Mouse (Mus musculus) liver, embryonic 16.5 days (tissue): ENCODE results near the gene Atp5mpl. TPM values are rescaled to one million over a fixed set of nuclear protein-coding genes. Genes with fewer than 3 reads are reported as not detected.
"Not testable (repeated sequence)": the region's sequence is repeated elsewhere in the genome, so short reads cannot be mapped to it uniquely, and the experiment has no call there.

Experiments used
- ATAC-seq: fragments of 200-750 bp; cut with Nextera tagmentation; 2 replicates; pipeline ENCODE4 v1.8.0; 2017; ENCODE audit warnings: low read depth, mild to moderate bottlenecking, moderate number of reproducible peaks, moderate library complexity
- H3K27ac ChIP-seq: fragments of 300-500 bp; sonication (generic); 2 replicates; pipeline ENCODE4 v1.5.1; 2014; ENCODE audit warnings: mild to moderate bottlenecking, low read length
- H3K27me3 ChIP-seq: fragments of 300-500 bp; sonication (generic); 2 replicates; pipeline ENCODE4 v1.6.1; 2014; ENCODE audit warnings: low read depth, low read length, mixed read lengths; ENCODE audit not compliant: control insufficient read depth, insufficient read depth
- H3K36me3 ChIP-seq: fragments of 300-500 bp; sonication (generic); 2 replicates; pipeline ENCODE4 v1.6.1; 2014; ENCODE audit warnings: mild to moderate bottlenecking; ENCODE audit not compliant: control insufficient read depth, insufficient read depth
- H3K4me1 ChIP-seq: fragments of 300-500 bp; sonication (generic); 2 replicates; pipeline ENCODE4 v1.6.1; 2014; ENCODE audit warnings: low read depth, low read length, mixed read lengths; ENCODE audit not compliant: control insufficient read depth
- H3K4me2 ChIP-seq: fragments of 300-500 bp; sonication (generic); 2 replicates; pipeline ENCODE4 v1.6.1; 2014; ENCODE audit warnings: low read depth, low read length, mixed read lengths
- H3K4me3 ChIP-seq: fragments of 300-500 bp; sonication (generic); 2 replicates; pipeline ENCODE4 v1.5.1; 2014; ENCODE audit warnings: low read depth, mild to moderate bottlenecking, low read length
- H3K9ac ChIP-seq: fragments of 300-500 bp; sonication (generic); 2 replicates; pipeline ENCODE4 v1.6.1; 2014; ENCODE audit warnings: low read depth, low read length
- H3K9me3 ChIP-seq: fragments of 300-500 bp; sonication (generic); replicated peaks from 2 replicates; pipeline ENCODE4 v1.6.1; 2016; ENCODE audit warnings: low read length; ENCODE audit not compliant: control insufficient read depth
- WGBS: fragments of 180-500 bp; shearing (Covaris S2); extraction: QIAGEN DNeasy Blood & Tissue Kit; methylation state at CpG from one replicate; pipeline ENCODE4 v1.1.7; 2014; ENCODE audit not compliant: insufficient replicate concordance; 5-methylcytosine and 5-hydroxymethylcytosine counted together
- polyA plus RNA-seq: library from polyadenylated mRNA; unstranded; fragments of >200 nt; fragmentation: Nextera tagmentation; extraction: Ambion mirVana; gene quantifications from 2 replicates; pipeline ENCODE4 v1.2.1, GENCODE M21; 2015

The Atp5mpl gene
- polyA plus RNA-seq, 1 experiment from 2014 or later, result 457 TPM

DNA sequence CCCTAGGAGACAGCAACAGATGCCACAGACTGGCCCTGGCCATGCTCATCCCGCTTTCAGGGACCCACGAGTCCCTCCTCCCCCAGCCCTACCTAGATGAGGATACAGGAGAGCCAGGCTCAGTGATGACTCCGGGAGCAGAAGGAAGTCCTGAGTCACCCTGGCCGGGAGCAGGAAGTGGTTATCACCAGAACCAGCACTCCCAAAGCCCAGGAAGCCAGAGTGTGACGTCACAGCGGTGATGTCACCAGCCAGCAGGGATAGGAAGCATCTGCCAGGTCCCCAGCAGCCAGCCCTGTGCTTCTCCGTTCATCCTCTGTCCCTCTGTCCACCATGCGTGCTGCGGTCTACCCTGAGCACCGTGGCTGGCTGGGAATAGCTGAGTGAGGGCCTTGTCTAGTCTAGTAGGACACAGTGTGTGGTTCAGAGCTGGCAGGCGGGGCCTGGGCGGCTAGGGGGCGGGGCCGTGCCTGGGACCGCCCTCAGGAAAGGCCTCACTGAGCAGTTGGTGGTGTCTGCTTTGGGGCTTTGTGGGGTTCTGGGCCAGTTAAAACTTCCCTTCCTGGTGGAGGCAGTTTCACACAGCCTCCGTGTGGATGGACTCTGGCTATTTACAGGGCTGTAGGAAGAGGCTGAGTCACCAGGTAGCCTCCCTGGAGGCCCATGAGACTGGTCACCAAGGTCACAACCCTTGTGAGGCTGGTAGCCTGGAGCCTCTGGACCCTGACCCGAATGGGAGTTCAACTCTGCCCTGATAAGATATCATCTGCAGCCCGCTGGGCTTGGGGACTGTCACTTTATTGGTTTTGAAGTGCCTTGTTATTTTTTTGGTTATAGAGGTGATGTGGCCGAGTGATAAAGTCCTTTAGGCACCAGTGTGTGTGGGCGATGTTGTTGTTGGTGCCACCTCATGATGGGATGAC lies 22.5 kb downstream of the Atp5mpl start:
- peak; percentile 72 for ATAC-seq
- Histone ChIP-seq H3K9ac (0 out of 2 replicates have a peak overlapping the region, but pooled peaks have one; percentile 12), H3K4me2 (peak overlapping the region; percentile 34), H3K27ac (peak overlapping the region; percentile 67), H3K4me1 (peaks cover 23% of the 10 kb centered on the region), H3K4me3 (peak overlapping the region; percentile 11)
- WGBS, result 6% methylated on average over 11 of the region's 20 CpGs
- H3K9me3 ChIP-seq, H3K27me3 ChIP-seq, H3K36me3 ChIP-seq: not testable (repeated sequence)

GRCm38 (mm10) chr12:111943421-111944064 lies 23.2 kb downstream of the Atp5mpl start:
- peak overlapping the region; percentile 11 for H3K4me3 ChIP-seq
- H3K27ac ChIP-seq, result 0 out of 2 replicates have a peak overlapping the region, but pooled peaks have one; percentile 1
- H3K9ac ChIP-seq, result no peak overlapping the region
- peak overlapping the region; percentile 22 for H3K4me2 ChIP-seq
- 15% methylated on average over 10 of the region's 10 CpGs for WGBS
- H3K9me3 ChIP-seq, result no peaks in the 10 kb centered on the region
- peak; percentile 16 for ATAC-seq
- no peaks in the 10 kb centered on the region for H3K27me3 ChIP-seq
- no peaks in the 10 kb centered on the region for H3K36me3 ChIP-seq
- H3K4me1 ChIP-seq, result peaks cover 26% of the 10 kb centered on the region

GRCm38 (mm10) chr12:111938623-111939177 lies 28.1 kb downstream of the Atp5mpl start:
- no peaks in the 10 kb centered on the region for H3K36me3 ChIP-seq
- H3K9ac ChIP-seq, result no peak overlapping the region
- WGBS, result 35% methylated on average over 1 of the region's 1 CpGs
- H3K4me3 ChIP-seq, result no peak overlapping the region
- H3K9me3 ChIP-seq, result no peaks in the 10 kb centered on the region
- H3K27ac ChIP-seq, result no peak overlapping the region
- no peaks in the 10 kb centered on the region for H3K27me3 ChIP-seq
- ATAC-seq, result peak; percentile 12; the same call in 1 of the 2 replicates
- peaks cover 25% of the 10 kb centered on the region for H3K4me1 ChIP-seq
- no peak overlapping the region for H3K4me2 ChIP-seq

DNA sequence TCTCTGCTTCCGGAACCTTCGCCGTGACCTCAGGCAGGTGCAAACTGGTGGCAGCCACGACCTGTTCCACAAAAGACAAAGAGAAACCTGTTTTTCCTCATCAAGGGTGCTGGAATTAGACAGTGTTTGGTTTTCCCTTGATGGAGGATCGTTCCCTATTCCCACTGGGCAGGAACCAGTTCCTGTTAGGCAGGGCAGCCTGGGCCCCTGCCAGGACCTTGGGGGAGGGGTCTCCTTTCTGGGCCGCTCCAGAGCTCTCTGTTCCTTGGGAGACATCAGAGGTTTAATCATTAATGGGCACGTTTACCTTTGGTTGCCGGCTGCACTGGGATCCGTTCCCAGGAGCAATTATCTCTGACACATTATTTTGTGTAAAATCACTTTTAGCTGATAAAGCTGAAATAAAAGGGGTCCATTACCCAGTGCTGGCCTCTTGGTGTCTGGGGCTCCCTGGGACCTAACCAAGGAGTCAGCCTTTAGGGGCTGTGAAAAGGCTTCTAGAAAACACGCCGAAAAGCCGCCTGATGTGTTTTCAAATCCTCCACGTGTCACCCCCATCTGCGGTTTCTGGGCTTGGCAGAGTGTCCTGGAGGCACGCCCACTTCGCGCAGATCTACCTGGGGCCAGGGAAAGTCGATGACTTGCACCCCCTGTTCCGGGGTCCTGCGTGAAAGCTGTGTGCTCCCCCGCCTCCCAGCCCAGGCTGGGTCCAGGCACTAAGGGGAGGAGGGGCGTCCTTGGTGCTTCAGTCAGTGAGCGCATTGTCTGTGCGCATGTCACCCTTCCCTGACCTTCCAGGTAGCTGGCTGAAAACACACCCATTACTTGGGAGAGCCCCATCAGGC lies 29.8 kb downstream of the Atp5mpl start:
- H3K27me3 ChIP-seq, result no peaks in the 10 kb centered on the region
- no peak for ATAC-seq
- no peaks in the 10 kb centered on the region for H3K9me3 ChIP-seq
- H3K27ac ChIP-seq, result no peak overlapping the region
- H3K36me3 ChIP-seq, result no peaks in the 10 kb centered on the region
- peak overlapping the region; percentile 15; the same call in 1 of the 2 replicates for H3K4me2 ChIP-seq
- no peak overlapping the region for H3K4me3 ChIP-seq
- WGBS, result 38% methylated on average over 24 of the region's 24 CpGs
- H3K4me1 ChIP-seq, result peaks cover 23% of the 10 kb centered on the region
- H3K9ac ChIP-seq, result no peak overlapping the region

DNA sequence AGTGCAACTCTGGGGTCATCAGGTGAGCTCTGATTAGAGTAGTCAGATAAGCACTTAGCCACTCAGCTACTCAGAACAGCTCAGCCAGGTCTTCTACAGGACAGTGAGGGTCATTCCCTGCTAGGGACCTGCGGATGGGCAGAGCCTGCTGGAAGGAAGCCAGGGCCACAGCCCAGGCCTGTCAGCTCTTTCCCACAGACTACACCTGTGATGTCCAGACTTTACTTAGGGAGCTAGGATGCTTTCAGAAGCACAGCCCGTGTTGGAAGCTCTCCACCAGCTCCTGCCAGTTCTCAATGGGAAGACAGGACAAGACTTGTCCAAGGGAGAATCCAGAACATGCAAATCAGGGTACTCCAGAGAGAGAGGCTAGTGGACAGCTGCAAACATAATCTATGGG lies 32.8 kb downstream of the Atp5mpl start:
- H3K27ac ChIP-seq, result no peak overlapping the region
- H3K27me3 ChIP-seq, result no peaks in the 10 kb centered on the region
- no peaks in the 10 kb centered on the region for H3K36me3 ChIP-seq
- no peaks in the 10 kb centered on the region for H3K9me3 ChIP-seq
- no peak overlapping the region for H3K4me3 ChIP-seq
- H3K4me1 ChIP-seq, result peaks cover 23% of the 10 kb centered on the region
- no peak overlapping the region for H3K9ac ChIP-seq
- 0 out of 2 replicates have a peak overlapping the region, but pooled peaks have one; percentile 7 for H3K4me2 ChIP-seq
- WGBS, result 55% methylated on average over 2 of the region's 2 CpGs
- no peak for ATAC-seq

DNA sequence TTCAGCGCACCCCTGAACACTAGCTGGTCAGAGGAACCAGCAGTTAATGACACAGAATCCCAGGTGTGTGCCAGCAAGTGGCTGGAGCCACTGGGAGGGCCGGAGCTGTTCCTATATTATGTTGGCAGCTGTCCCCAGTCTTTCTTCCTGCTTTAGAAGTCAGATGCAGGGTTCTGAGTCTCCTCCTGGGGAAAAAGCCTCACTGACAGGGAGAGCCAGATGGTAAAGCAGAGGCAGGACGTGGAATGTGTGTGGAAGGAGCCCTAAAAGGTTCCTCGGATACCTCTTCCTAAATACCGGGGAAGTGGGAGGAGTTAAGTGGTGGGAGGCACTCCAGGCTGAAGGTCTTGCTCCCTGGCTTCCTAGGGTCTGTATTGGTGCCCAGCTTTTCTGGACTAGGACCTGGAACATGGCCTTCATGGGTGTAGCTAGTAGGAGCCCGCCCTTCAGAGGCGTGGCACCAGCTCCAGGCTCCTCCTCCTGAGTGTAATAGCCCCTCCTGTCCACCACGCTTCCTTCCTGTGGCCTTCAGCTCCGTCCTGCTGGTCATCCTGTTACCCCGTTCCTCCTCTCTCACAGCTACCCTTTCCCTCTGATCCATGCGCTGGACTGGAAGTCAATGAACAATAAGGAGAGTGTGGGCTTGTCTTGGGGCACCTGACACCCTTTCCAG lies 33.6 kb downstream of the Atp5mpl start:
- H3K9ac ChIP-seq, result no peak overlapping the region
- peaks cover 19% of the 10 kb centered on the region for H3K4me1 ChIP-seq
- no peaks in the 10 kb centered on the region for H3K27me3 ChIP-seq
- H3K36me3 ChIP-seq, result no peaks in the 10 kb centered on the region
- H3K9me3 ChIP-seq, result no peaks in the 10 kb centered on the region
- 0 out of 2 replicates have a peak overlapping the region, but pooled peaks have one; percentile 7 for H3K4me2 ChIP-seq
- 38% methylated on average over 11 of the region's 11 CpGs for WGBS
- H3K27ac ChIP-seq, result 0 out of 2 replicates have a peak overlapping the region, but pooled peaks have one; percentile 12
- no peak overlapping the region for H3K4me3 ChIP-seq
- ATAC-seq, result peak; percentile 77

DNA sequence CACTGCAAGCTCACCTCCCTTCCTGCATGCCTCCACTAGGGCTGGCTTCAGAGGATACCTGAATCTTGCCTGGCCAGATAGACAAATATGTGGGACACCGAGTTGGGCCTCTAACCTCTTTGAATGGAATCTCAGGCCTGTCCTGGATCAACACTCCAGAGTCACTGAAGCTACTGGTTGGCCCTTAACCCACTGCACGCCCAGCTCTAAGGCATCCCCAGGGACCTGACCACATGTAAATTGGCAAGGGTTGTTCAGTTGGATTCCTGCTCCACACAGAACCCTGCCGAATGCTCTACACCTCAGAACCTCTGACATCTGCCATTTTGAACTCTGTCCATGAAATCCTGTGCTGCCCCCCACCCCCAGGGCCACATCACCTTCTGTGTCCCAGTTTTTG lies 34.3 kb downstream of the Atp5mpl start:
- WGBS, result 62% methylated on average over 3 of the region's 3 CpGs
- no peaks in the 10 kb centered on the region for H3K27me3 ChIP-seq
- H3K27ac ChIP-seq, result no peak overlapping the region
- no peak for ATAC-seq
- H3K9me3 ChIP-seq, result no peaks in the 10 kb centered on the region
- H3K4me2 ChIP-seq, result no peak overlapping the region
- H3K36me3 ChIP-seq, result no peaks in the 10 kb centered on the region
- H3K9ac ChIP-seq, result no peak overlapping the region
- H3K4me1 ChIP-seq, result peaks cover 19% of the 10 kb centered on the region
- no peak overlapping the region for H3K4me3 ChIP-seq

GRCm38 (mm10) chr12:111931411-111932025 lies 35.3 kb downstream of the Atp5mpl start:
- H3K4me1 ChIP-seq, result peaks cover 11% of the 10 kb centered on the region
- 66% methylated on average over 9 of the region's 9 CpGs for WGBS

More at GRCm38 (mm10) chr12:111931411-111932025, 35.3 kb downstream of the Atp5mpl start:
- H3K9me3 ChIP-seq, result no peaks in the 10 kb centered on the region
- no peak overlapping the region for H3K9ac ChIP-seq
- no peaks in the 10 kb centered on the region for H3K27me3 ChIP-seq
- H3K4me3 ChIP-seq, result no peak overlapping the region
- no peak for ATAC-seq
- no peaks in the 10 kb centered on the region for H3K36me3 ChIP-seq
- no peak overlapping the region for H3K27ac ChIP-seq
- no peak overlapping the region for H3K4me2 ChIP-seq
